Mouse (Mus musculus) stomach, embryonic 16.5 days (tissue): Measurements from ENCODE around the gene Arhgap44. TPM values are rescaled to one million over a fixed set of nuclear protein-coding genes. Genes with fewer than 3 reads are reported as not detected.
A peak's percentile ranks its signal among the peaks of the same experiment; 100 is the strongest.

Experiments
- ATAC-seq: fragments of 200-750 bp; cut with Nextera tagmentation; 2 replicates; pipeline ENCODE4 v1.8.0; 2017; ENCODE audit warnings: moderate number of reproducible peaks, moderate TSS enrichment; ENCODE audit not compliant: insufficient read depth, low FRiP score
- H3K27ac ChIP-seq: fragments of 300-500 bp; sonication (generic); 2 replicates; pipeline ENCODE4 v1.5.1; 2014; ENCODE audit warnings: low read length
- H3K27me3 ChIP-seq: fragments of 300-500 bp; sonication (generic); 2 replicates; pipeline ENCODE4 v1.6.1; 2014; ENCODE audit warnings: low read length, control low read depth, mixed read lengths; ENCODE audit not compliant: control insufficient read depth, insufficient read depth
- H3K36me3 ChIP-seq: fragments of 300-500 bp; sonication (generic); 2 replicates; pipeline ENCODE4 v1.6.1; 2014; ENCODE audit warnings: low read length; ENCODE audit not compliant: control insufficient read depth, insufficient read depth
- H3K4me1 ChIP-seq: fragments of 300-500 bp; sonication (generic); 2 replicates; pipeline ENCODE4 v1.6.1; 2014; ENCODE audit warnings: low read length, control low read depth, mixed read lengths; ENCODE audit not compliant: control insufficient read depth, insufficient read depth
- H3K4me2 ChIP-seq: fragments of 300-500 bp; sonication (generic); 2 replicates; pipeline ENCODE4 v1.6.1; 2014; ENCODE audit warnings: low read depth, low read length, mixed read lengths
- H3K4me3 ChIP-seq: fragments of 300-500 bp; sonication (generic); replicated peaks from 2 replicates; pipeline ENCODE4 v1.5.1; 2014; ENCODE audit warnings: mild to moderate bottlenecking, low read length
- H3K9ac ChIP-seq: fragments of 300-500 bp; sonication (generic); 2 replicates; pipeline ENCODE4 v1.6.1; 2014; ENCODE audit warnings: low read length
- H3K9me3 ChIP-seq: fragments of 300-500 bp; sonication (generic); replicated peaks from 2 replicates; pipeline ENCODE4 v1.6.1; 2016; ENCODE audit warnings: low read length, control low read depth; ENCODE audit not compliant: control insufficient read depth
- WGBS: fragments of 180-500 bp; shearing (Covaris S2); extraction: QIAGEN DNeasy Blood & Tissue Kit; methylation state at CpG from one replicate; pipeline ENCODE4 v1.1.7; 2014; 5-methylcytosine and 5-hydroxymethylcytosine counted together
- polyA plus RNA-seq: library from polyadenylated mRNA; unstranded; fragments of >200 nt; fragmentation: Nextera tagmentation; extraction: Ambion mirVana; gene quantifications from 2 replicates; pipeline ENCODE4 v1.2.1, GENCODE M21; 2015

Gene Arhgap44
- polyA plus RNA-seq, 1 experiment from 2014 or later, result 5.9 TPM

DNA sequence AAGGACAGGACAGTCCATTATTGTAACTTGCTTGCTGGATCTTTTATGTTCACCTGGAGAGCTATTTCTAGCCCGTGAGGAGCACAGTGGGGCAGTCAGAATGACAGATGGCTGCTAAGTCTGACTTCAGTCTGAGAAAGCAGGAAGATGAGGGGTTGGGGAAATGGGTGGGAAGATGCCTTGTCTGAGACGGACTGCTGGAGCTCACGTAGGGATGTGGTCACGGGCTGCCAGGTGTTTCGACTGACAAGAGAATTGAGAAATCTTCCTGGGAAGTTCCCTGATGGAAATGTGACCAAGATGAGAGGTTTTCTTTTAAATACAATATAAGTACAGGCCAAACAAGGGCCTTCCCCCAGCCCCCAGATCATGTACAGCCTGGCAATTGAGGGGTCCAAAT, 108.5 kb downstream of the Arhgap44 start:
- H3K4me2 ChIP-seq, result no peak overlapping the region
- H3K9ac ChIP-seq, result no peak overlapping the region
- H3K27me3 ChIP-seq, result no peaks in the 10 kb centered on the region
- no peak overlapping the region for H3K4me3 ChIP-seq
- no peaks in the 10 kb centered on the region for H3K4me1 ChIP-seq
- no peaks in the 10 kb centered on the region for H3K36me3 ChIP-seq
- no peaks in the 10 kb centered on the region for H3K9me3 ChIP-seq
- H3K27ac ChIP-seq, result no peak overlapping the region
- no peak for ATAC-seq
- 68% methylated on average over 5 of the region's 5 CpGs for WGBS

GRCm38 (mm10) chr11:65050819-65051218, 111.9 kb downstream of the Arhgap44 start:
- no peaks in the 10 kb centered on the region for H3K36me3 ChIP-seq
- ATAC-seq, result no peak
- WGBS, result 81% methylated on average over 5 of the region's 5 CpGs

DNA sequence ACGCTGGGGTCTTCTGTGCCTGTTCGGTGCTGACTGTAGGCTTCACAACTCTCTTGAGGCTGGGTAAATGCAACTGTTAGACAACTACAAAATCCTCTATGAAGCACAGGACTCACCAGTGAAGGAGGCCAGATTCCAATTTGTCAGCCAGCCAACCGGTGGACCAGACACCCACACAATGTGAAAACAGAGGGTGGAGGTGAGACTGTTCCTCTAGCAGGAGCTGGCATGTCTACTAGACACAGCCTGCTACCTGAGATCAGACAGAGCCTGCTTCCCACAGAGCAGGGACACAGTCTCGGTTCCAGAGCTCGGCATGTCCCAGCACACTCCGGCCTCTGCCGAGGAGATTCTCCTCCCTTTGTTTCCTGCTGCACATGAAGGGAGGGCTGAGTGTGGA, 113.7 kb downstream of the Arhgap44 start:
- Histone ChIP-seq H3K27ac (no peak overlapping the region), H3K9me3 (no peaks in the 10 kb centered on the region), H3K9ac (no peak overlapping the region), H3K4me3 (no peak overlapping the region), H3K4me1 (no peaks in the 10 kb centered on the region), H3K4me2 (no peak overlapping the region), H3K36me3 (no peaks in the 10 kb centered on the region), H3K27me3 (no peaks in the 10 kb centered on the region)
- WGBS, result 81% methylated on average over 7 of the region's 7 CpGs
- ATAC-seq, result no peak

More at GRCm38 (mm10) chr11:65050819-65051218, 111.9 kb downstream of the Arhgap44 start:
- Histone ChIP-seq H3K4me2 (no peak overlapping the region), H3K4me3 (no peak overlapping the region), H3K27ac (no peak overlapping the region), H3K9me3 (no peaks in the 10 kb centered on the region), H3K27me3 (no peaks in the 10 kb centered on the region), H3K9ac (no peak overlapping the region), H3K4me1 (no peaks in the 10 kb centered on the region)

GRCm38 (mm10) chr11:65040556-65040955, 122.2 kb downstream of the Arhgap44 start:
- Histone ChIP-seq H3K27ac (no peak overlapping the region), H3K9me3 (no peaks in the 10 kb centered on the region), H3K4me2 (no peak overlapping the region), H3K36me3 (no peaks in the 10 kb centered on the region), H3K4me1 (peaks cover 10% of the 10 kb centered on the region), H3K27me3 (no peaks in the 10 kb centered on the region), H3K9ac (no peak overlapping the region), H3K4me3 (no peak overlapping the region)
- 68% methylated on average over 6 of the region's 6 CpGs for WGBS
- no peak for ATAC-seq

GRCm38 (mm10) chr11:65039517-65040095, 123.2 kb downstream of the Arhgap44 start:
- Histone ChIP-seq H3K4me1 (peaks cover 10% of the 10 kb centered on the region), H3K9ac (no peak overlapping the region; the same call in 1 of the 2 replicates), H3K9me3 (no peaks in the 10 kb centered on the region), H3K27ac (no peak overlapping the region), H3K4me3 (no peak overlapping the region), H3K4me2 (no peak overlapping the region), H3K36me3 (no peaks in the 10 kb centered on the region), H3K27me3 (no peaks in the 10 kb centered on the region)
- 0 out of 2 replicates have a peak, but pooled peaks have one; percentile 13 for ATAC-seq
- WGBS, result 47% methylated on average over 12 of the region's 12 CpGs

- no peaks in the 10 kb centered on the region for H3K27me3 ChIP-seq
- H3K36me3 ChIP-seq, result no peaks in the 10 kb centered on the region
- no peak overlapping the region for H3K4me3 ChIP-seq
- ATAC-seq, result no peak
- no peak overlapping the region; the same call in 1 of the 2 replicates for H3K9ac ChIP-seq
- WGBS, result 38% methylated on average over 2 of the region's 2 CpGs
- peaks cover 10% of the 10 kb centered on the region for H3K4me1 ChIP-seq
- H3K27ac ChIP-seq, result no peak overlapping the region
- no peak overlapping the region for H3K4me2 ChIP-seq
- no peaks in the 10 kb centered on the region for H3K9me3 ChIP-seq
Measured at GRCm38 (mm10) chr11:65038996-65039395, 123.8 kb downstream of the Arhgap44 start.

- no peak overlapping the region for H3K27ac ChIP-seq
- H3K9ac ChIP-seq, result no peak overlapping the region
- no peak overlapping the region for H3K4me3 ChIP-seq
- 0 out of 2 replicates have a peak, but pooled peaks cover 3% of the 10 kb centered on the region for H3K4me1 ChIP-seq
- no peaks in the 10 kb centered on the region for H3K36me3 ChIP-seq
- H3K9me3 ChIP-seq, result no peaks in the 10 kb centered on the region
- no peak overlapping the region for H3K4me2 ChIP-seq
- no peak for ATAC-seq
- 89% methylated on average over 7 of the region's 7 CpGs for WGBS
- H3K27me3 ChIP-seq, result no peaks in the 10 kb centered on the region
Measured at GRCm38 (mm10) chr11:65032221-65032620, 130.5 kb downstream of the Arhgap44 start.

GRCm38 (mm10) chr11:65030201-65030600, 132.6 kb downstream of the Arhgap44 start:
- Histone ChIP-seq H3K4me3 (no peak overlapping the region), H3K36me3 (no peaks in the 10 kb centered on the region), H3K4me2 (no peak overlapping the region), H3K9me3 (no peaks in the 10 kb centered on the region), H3K4me1 (0 out of 2 replicates have a peak, but pooled peaks cover 3% of the 10 kb centered on the region), H3K27me3 (no peaks in the 10 kb centered on the region), H3K9ac (no peak overlapping the region), H3K27ac (no peak overlapping the region)
- ATAC-seq, result no peak
- 76% methylated on average over 1 of the region's 1 CpGs for WGBS

DNA sequence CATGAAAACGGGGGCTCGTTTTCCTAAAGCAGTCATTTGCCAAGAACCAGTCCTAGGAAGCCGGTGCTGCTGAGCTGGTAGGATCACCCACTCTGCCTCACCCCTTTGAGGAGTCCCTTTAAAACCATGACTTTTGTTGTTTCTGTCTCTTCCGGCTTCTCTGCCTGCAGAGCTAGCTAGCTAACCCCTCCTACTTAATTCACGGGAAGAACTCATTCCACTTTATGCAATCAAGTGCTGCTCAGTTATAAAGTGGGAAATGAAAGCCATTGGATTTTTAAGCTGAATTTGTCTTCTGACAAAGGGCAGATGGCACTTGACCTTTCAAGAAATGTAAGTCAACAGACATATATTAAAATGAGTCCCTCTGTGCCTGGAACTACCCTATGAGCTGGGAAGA, 134.7 kb downstream of the Arhgap44 start:
- Histone ChIP-seq H3K4me1 (0 out of 2 replicates have a peak, but pooled peaks cover 3% of the 10 kb centered on the region), H3K4me3 (no peak overlapping the region), H3K27me3 (no peaks in the 10 kb centered on the region), H3K36me3 (no peaks in the 10 kb centered on the region), H3K9ac (no peak overlapping the region), H3K27ac (no peak overlapping the region), H3K9me3 (no peaks in the 10 kb centered on the region), H3K4me2 (no peak overlapping the region)
- ATAC-seq, result no peak
- 70% methylated on average over 5 of the region's 5 CpGs for WGBS
